Comparison of ENCODE assay signal across 25 mouse cellular contexts in genomic region chr4:22237640-22238039, GRCm38 (mm10).
A peak's percentile ranks its signal among the peaks of the same experiment; 100 is the strongest.
DNase-seq lines count a peak whose midpoint lies in the region; ATAC-seq lines count a peak whose summit lies in the region.
"Had no signal": no experiment of that assay in that cellular context is flagged by ENCODE, and none has a peak within 500 bp of the region (broad histone marks: within the 10 kb centered on the region; RNA-seq: fewer than 3 reads in every experiment).

No protein-coding gene starts in this region.

- no peak for ATAC-seq in midbrain, embryonic 11.5 days (ENCODE audit: low FRiP score)
- ATAC-seq in midbrain, embryonic 16.5 days = no peak
- ATAC-seq: CD4-positive, CD25-positive, alpha-beta regulatory T cell, adult 4 months; forebrain, embryonic 14.5 days; forebrain, postnatal 0 days; hindbrain, embryonic 16.5 days; intestine, embryonic 15.5 days had no signal

- H3K9ac ChIP-seq in midbrain, embryonic 11.5 days (ENCODE audit: low read length) = no peak overlapping the region
- no peak overlapping the region for H3K9ac ChIP-seq in midbrain, embryonic 16.5 days (ENCODE audit: low read depth, low read length)
- H3K9ac ChIP-seq: embryonic facial prominence, embryonic 12.5 days; embryonic facial prominence, embryonic 15.5 days; forebrain, postnatal 0 days; heart, embryonic 12.5 days; heart, embryonic 15.5 days; hindbrain, embryonic 13.5 days; intestine, embryonic 15.5 days had no signal

- H3K4me3 ChIP-seq in midbrain, embryonic 11.5 days (ENCODE audit: low read depth, low read length) = no peak overlapping the region
- no peak overlapping the region for H3K4me3 ChIP-seq in midbrain, embryonic 16.5 days (ENCODE audit: low read depth, low read length)
- H3K4me3 ChIP-seq: embryonic facial prominence, embryonic 12.5 days; embryonic facial prominence, embryonic 15.5 days; heart, embryonic 12.5 days; heart, embryonic 15.5 days; hindbrain, embryonic 10.5 days; hindbrain, embryonic 13.5 days; intestine, embryonic 15.5 days had no signal

- no peaks in the 10 kb centered on the region for H3K27me3 ChIP-seq in midbrain, embryonic 11.5 days (ENCODE audit: control insufficient read depth, insufficient read depth, low read length)
- H3K27me3 ChIP-seq in midbrain, embryonic 16.5 days (ENCODE audit: control insufficient read depth, insufficient read depth, low read depth, low read length) = no peaks in the 10 kb centered on the region
- H3K27me3 ChIP-seq: embryonic facial prominence, embryonic 12.5 days; embryonic facial prominence, embryonic 15.5 days; heart, embryonic 12.5 days; heart, embryonic 15.5 days; hindbrain, embryonic 13.5 days; intestine, embryonic 15.5 days had no signal

- WGBS in midbrain, embryonic 11.5 days = 83% methylated on average over 3 of the region's 3 CpGs
- 79% methylated on average over 3 of the region's 3 CpGs for WGBS in midbrain, embryonic 16.5 days

- no peaks in the 10 kb centered on the region for H3K9me3 ChIP-seq in midbrain, embryonic 11.5 days (ENCODE audit: control insufficient read depth, low read length)
- no peaks in the 10 kb centered on the region for H3K9me3 ChIP-seq in midbrain, embryonic 16.5 days (replicated peaks; ENCODE audit: control insufficient read depth, low read length, poor library complexity, severe bottlenecking)
- H3K9me3 ChIP-seq: embryonic facial prominence, embryonic 12.5 days; embryonic facial prominence, embryonic 15.5 days; heart, embryonic 12.5 days; heart, embryonic 15.5 days; hindbrain, embryonic 10.5 days; hindbrain, embryonic 13.5 days; intestine, embryonic 15.5 days had no signal

- H3K36me3 ChIP-seq in midbrain, embryonic 11.5 days (ENCODE audit: control insufficient read depth, insufficient read depth, low read length) = no peaks in the 10 kb centered on the region
- H3K36me3 ChIP-seq in midbrain, embryonic 16.5 days (ENCODE audit: control insufficient read depth, insufficient read depth, low read length) = no peaks in the 10 kb centered on the region
- H3K36me3 ChIP-seq: embryonic facial prominence, embryonic 12.5 days; embryonic facial prominence, embryonic 15.5 days; heart, embryonic 12.5 days; heart, embryonic 15.5 days; hindbrain, embryonic 10.5 days; hindbrain, embryonic 13.5 days; intestine, embryonic 15.5 days had no signal

- no peaks in the 10 kb centered on the region for H3K4me1 ChIP-seq in midbrain, embryonic 11.5 days (ENCODE audit: control insufficient read depth, insufficient read depth, low read length)
- no peaks in the 10 kb centered on the region for H3K4me1 ChIP-seq in midbrain, embryonic 16.5 days (ENCODE audit: control insufficient read depth, insufficient read depth, low read length)
- H3K4me1 ChIP-seq: embryonic facial prominence, embryonic 12.5 days; embryonic facial prominence, embryonic 15.5 days; heart, embryonic 12.5 days; heart, embryonic 15.5 days; hindbrain, embryonic 13.5 days; intestine, embryonic 15.5 days had no signal

- H3K4me2 ChIP-seq in midbrain, embryonic 11.5 days = no peak overlapping the region
- no peak overlapping the region for H3K4me2 ChIP-seq in midbrain, embryonic 16.5 days (ENCODE audit: low read length)
- H3K4me2 ChIP-seq: embryonic facial prominence, embryonic 12.5 days; embryonic facial prominence, embryonic 15.5 days; heart, embryonic 12.5 days; heart, embryonic 15.5 days; hindbrain, embryonic 13.5 days; intestine, embryonic 15.5 days had no signal

- DNase-seq in gastrocnemius, adult 8-10 months (ENCODE audit: low spot score in 2 of 2) = peak; percentile 34 to 56
- no peak for DNase-seq in gastrocnemius, postnatal 4 days (ENCODE audit: low spot score in 2 of 2)
- DNase-seq in midbrain, embryonic 11.5 days (ENCODE audit: low spot score, missing footprints) = peak; percentile 57
- DNase-seq in skeletal muscle tissue, adult 2 months (ENCODE audit: low read depth, low spot score) = peak; percentile 75
- DNase-seq in cerebellum, adult 9-11 months = no peak
- DNase-seq: adrenal gland, adult 8-10 months; adrenal gland, postnatal 25 days; cerebellum, adult 11-12 months; cerebellum, adult 8-10 months; cerebellum, postnatal 14 days; forebrain, postnatal 0 days; heart, adult 18-20 months; heart, postnatal 10 days; heart, postnatal 36 days had no signal

- H3K27ac ChIP-seq in midbrain, embryonic 11.5 days (ENCODE audit: low read depth, low read length) = no peak overlapping the region
- no peak overlapping the region for H3K27ac ChIP-seq in midbrain, embryonic 16.5 days (ENCODE audit: low read length)
- H3K27ac ChIP-seq: embryonic facial prominence, embryonic 12.5 days; embryonic facial prominence, embryonic 15.5 days; heart, embryonic 15.5 days; hindbrain, embryonic 10.5 days; hindbrain, embryonic 13.5 days; intestine, embryonic 15.5 days had no signal

Comparison
In these comparisons a context has a peak if more than half of its experiments do, and no peak if none do; other contexts are left out.
1. DNase-seq: peak in gastrocnemius, adult 8-10 months (2 of 2), midbrain, embryonic 11.5 days (single experiment) and skeletal muscle tissue, adult 2 months (single experiment); none in gastrocnemius, postnatal 4 days (0 of 2) and cerebellum, adult 9-11 months (single experiment).